Mouse (Mus musculus): ENCODE measurements at regions not wholly inside any gene's neighbourhood (a gene's known extent, or its start where the extent isn't known, plus 50 kb on each side); places are given as distances from the start of the nearest gene placed in this dataset.

DNA sequence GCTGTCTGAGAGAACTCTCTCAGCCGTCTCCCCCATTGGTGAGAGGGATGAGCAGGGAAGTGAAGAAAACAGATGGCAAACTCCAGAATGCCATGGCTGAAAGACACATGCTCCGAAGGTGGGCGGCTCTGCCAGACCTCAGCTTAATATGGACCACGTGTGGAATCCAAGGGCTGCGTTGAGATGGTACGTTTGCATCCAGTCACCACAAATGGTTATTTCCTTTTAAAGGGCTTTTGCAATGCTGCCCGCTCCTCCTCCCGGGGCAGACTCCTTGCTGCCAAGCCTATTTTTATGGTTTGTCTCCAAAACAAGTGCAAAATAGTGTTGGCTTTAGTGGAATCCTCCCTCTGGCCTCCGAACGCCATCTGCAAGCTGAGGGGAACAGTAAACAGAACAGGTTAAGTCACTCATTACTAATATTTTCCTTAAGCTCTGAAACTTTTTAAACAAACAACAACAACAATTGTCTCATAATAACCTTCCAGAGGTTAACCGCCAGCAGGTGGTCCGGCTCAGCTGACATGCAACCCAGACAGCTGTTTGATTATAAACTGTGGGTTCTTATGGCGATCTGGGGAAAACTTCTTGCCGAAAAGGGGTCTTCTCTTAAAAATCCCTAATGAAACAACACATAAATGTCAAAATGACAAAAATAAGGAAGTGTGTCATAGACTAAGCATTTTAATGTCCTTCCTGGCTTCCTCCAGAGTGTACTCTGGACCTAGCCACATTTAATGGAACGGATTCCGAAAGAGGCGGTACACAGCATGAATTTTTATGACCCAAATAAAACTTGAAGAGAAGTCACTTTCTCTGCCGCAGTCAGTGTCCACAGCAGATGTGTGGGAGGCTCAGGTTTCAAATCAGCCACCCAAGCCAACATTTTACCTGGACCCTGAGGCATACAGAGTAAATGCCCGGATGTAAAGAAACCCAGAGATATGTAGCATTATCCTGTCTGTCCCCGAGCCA lies 405.3 kb upstream of the Meis1 start:
- DNase-seq (ENCODE audit: low spot score), result no peak
- 71% methylated on average over 20 of the region's 20 CpGs for WGBS
- Histone ChIP-seq H3K9me3 (no peaks in the 10 kb centered on the region), H3K4me1 (replicated peaks) (0 out of 2 replicates have a peak, but pooled peaks cover 6% of the 10 kb centered on the region), H3K36me3 (no peaks in the 10 kb centered on the region), H3K4me3 (no peak overlapping the region), H3K27me3 (ENCODE audit: insufficient read depth, poor library complexity, severe bottlenecking) (no peaks in the 10 kb centered on the region), H3K27ac (no peak overlapping the region)

GRCm38 (mm10) chr11:19427559-19427958 lies 408.8 kb upstream of the Meis1 start:
- Histone ChIP-seq H3K27me3 (ENCODE audit: insufficient read depth, poor library complexity, severe bottlenecking) (no peaks in the 10 kb centered on the region), H3K4me3 (no peak overlapping the region), H3K9me3 (no peaks in the 10 kb centered on the region), H3K36me3 (no peaks in the 10 kb centered on the region), H3K27ac (no peak overlapping the region), H3K4me1 (replicated peaks) (0 out of 2 replicates have a peak, but pooled peaks cover 6% of the 10 kb centered on the region)
- 86% methylated on average over 1 of the region's 1 CpGs for WGBS
- no peak for DNase-seq (ENCODE audit: low spot score)

GRCm38 (mm10) chr11:19433680-19434619 lies 415.2 kb upstream of the Meis1 start:
- Histone ChIP-seq H3K4me1 (replicated peaks) (no peaks in the 10 kb centered on the region), H3K27ac (no peak overlapping the region), H3K27me3 (ENCODE audit: insufficient read depth, poor library complexity, severe bottlenecking) (no peaks in the 10 kb centered on the region), H3K9me3 (no peaks in the 10 kb centered on the region), H3K4me3 (no peak overlapping the region), H3K36me3 (no peaks in the 10 kb centered on the region)
- no peak for DNase-seq (ENCODE audit: low spot score)
- WGBS, result 88% methylated on average over 13 of the region's 13 CpGs

DNA sequence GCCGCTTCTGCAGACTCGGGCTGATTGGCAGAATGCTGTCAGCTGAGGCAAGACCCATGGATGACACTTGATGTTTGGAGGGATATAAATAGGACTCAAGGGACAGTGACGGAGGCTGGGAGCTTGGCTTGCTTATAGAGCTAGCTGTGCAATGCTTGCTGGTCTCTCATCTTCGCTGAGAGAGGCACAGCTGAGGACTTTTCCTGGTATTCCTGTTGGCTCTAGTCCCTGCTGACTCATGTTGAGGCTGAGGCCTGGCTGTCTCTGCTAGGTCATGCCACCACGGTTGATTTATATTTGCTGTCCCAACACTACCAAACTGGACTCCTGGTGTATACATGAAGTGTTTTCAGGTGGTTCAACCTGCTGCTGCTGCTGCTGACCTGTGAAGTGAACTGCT lies 419.6 kb upstream of the Meis1 start:
- no peaks in the 10 kb centered on the region for H3K4me1 ChIP-seq (replicated peaks)
- no peaks in the 10 kb centered on the region for H3K36me3 ChIP-seq
- no peak for DNase-seq (ENCODE audit: low spot score)
- WGBS, result 90% methylated on average over 5 of the region's 5 CpGs
- no peaks in the 10 kb centered on the region for H3K9me3 ChIP-seq
- H3K27ac ChIP-seq, result no peak overlapping the region
- no peaks in the 10 kb centered on the region for H3K27me3 ChIP-seq (ENCODE audit: insufficient read depth, poor library complexity, severe bottlenecking)
- H3K4me3 ChIP-seq, result no peak overlapping the region

GRCm38 (mm10) chr11:19441936-19442335 lies 423.2 kb upstream of the Meis1 start:
- no peaks in the 10 kb centered on the region for H3K9me3 ChIP-seq
- no peaks in the 10 kb centered on the region for H3K4me1 ChIP-seq (replicated peaks)
- no peaks in the 10 kb centered on the region for H3K36me3 ChIP-seq
- H3K27ac ChIP-seq, result no peak overlapping the region
- H3K4me3 ChIP-seq, result no peak overlapping the region
- WGBS, result 79% methylated on average over 4 of the region's 4 CpGs
- no peaks in the 10 kb centered on the region for H3K27me3 ChIP-seq (ENCODE audit: insufficient read depth, poor library complexity, severe bottlenecking)
- DNase-seq (ENCODE audit: low spot score), result no peak

DNA sequence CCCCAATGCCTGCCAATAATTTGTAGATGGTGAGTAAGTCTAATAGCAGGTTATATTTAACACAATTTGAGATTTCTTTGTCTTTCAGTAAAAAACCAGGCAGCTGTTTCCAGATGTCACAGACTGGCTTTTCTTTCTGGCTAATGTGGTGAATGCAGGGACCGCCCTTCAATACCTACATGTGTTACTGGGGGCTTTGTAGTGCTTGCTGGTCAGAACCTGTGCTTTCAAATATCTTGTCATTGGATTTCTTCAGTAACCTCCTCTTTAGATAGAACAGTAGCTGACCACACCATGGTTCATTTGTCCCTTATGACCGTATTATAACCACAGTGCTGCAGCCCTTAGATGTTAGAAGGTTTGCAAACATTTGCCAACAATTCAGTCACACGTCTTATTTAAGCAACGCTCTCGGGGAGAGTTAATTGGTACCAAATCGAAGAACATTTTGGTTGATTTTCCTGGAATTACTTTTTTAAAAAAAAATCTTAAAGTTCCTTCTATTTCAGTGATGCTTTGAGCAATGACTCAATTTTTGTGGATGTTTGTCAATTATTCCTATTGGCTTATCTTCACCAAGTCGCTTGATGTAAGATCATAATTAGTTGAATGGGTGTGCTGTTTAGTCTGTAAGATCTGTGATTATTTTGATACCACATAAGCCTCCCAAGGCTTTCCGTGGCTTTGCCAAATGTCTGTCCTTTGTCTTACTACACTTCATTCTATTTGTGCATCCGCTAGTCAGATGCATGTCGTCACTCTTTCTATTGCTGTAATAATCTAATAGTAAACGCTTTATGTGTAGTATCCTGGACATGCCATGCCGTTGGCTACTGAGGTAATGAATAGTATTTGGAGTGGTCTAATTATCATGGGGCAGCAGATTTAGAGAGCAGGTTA lies 436.9 kb upstream of the Meis1 start:
- Histone ChIP-seq H3K36me3 (no peaks in the 10 kb centered on the region), H3K4me1 (replicated peaks) (no peaks in the 10 kb centered on the region), H3K4me3 (no peak overlapping the region), H3K9me3 (no peaks in the 10 kb centered on the region), H3K27me3 (ENCODE audit: insufficient read depth, poor library complexity, severe bottlenecking) (no peaks in the 10 kb centered on the region), H3K27ac (no peak overlapping the region)
- WGBS, result 93% methylated on average over 12 of the region's 12 CpGs
- DNase-seq (ENCODE audit: low spot score), result no peak

DNA sequence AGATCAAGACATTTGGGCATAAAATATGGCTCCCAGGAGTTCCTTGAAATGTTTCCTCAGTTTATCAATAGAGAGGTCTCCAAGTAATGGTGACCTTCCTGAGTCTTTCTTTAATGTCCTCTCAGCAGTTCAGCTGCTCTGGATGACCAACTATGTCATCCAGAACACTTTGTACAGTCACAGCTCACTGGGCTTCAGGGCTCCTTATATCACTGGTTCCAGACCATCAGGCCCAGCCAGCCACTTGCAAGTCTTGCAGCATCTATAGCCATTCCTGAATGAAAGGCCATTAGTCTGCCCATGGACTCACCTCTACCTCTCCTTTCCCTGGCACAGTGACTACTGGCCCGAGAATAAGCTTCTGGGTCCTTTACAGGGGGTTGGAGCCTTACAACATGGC lies 437.8 kb upstream of the Meis1 start:
- 90% methylated on average over 1 of the region's 1 CpGs for WGBS
- no peaks in the 10 kb centered on the region for H3K9me3 ChIP-seq
- DNase-seq (ENCODE audit: low spot score), result no peak
- H3K27me3 ChIP-seq (ENCODE audit: insufficient read depth, poor library complexity, severe bottlenecking), result no peaks in the 10 kb centered on the region
- no peak overlapping the region for H3K27ac ChIP-seq
- no peaks in the 10 kb centered on the region for H3K4me1 ChIP-seq (replicated peaks)
- no peaks in the 10 kb centered on the region for H3K36me3 ChIP-seq
- no peak overlapping the region for H3K4me3 ChIP-seq

DNA sequence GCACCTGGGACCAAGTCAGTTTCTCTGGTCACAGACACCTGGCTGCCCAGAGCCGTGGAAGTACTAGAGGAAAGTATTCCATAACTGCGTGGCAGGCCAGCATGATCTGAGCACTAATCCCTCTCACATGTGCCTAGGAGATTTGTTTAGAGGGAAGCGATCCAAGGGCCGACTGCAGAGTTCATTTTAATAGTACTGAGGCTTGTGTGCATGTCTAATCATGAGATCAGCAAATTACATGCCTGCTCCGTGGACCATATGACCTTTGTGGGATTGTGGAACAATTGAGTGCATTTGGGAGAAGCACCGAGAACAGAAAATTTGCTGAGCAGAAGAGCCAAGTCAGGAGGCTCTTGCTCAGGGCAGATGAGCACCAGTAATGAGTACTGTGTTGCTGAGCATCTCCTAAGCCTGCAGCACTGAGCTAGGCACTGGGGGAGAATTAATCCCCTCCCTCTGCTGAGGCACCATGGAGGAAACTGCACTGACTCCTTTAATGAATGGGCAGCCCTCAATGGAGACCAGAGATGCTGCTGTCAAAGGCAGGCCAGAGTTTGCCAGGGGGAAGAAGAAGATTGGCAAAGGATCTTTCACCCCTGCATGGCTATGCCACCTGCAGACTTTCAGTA lies 445.1 kb upstream of the Meis1 start:
- Histone ChIP-seq H3K27me3 (ENCODE audit: insufficient read depth, poor library complexity, severe bottlenecking) (no peaks in the 10 kb centered on the region), H3K4me3 (no peak overlapping the region), H3K27ac (no peak overlapping the region), H3K4me1 (replicated peaks) (no peaks in the 10 kb centered on the region; the same call in 1 of the 2 replicates), H3K36me3 (no peaks in the 10 kb centered on the region), H3K9me3 (no peaks in the 10 kb centered on the region)
- 76% methylated on average over 6 of the region's 6 CpGs for WGBS
- DNase-seq (ENCODE audit: low spot score), result no peak

- no peak overlapping the region for H3K4me3 ChIP-seq
- no peak overlapping the region for H3K27ac ChIP-seq
- no peak for DNase-seq (ENCODE audit: low spot score)
- no peaks in the 10 kb centered on the region for H3K36me3 ChIP-seq
- H3K9me3 ChIP-seq, result no peaks in the 10 kb centered on the region
- no peaks in the 10 kb centered on the region; the same call in 1 of the 2 replicates for H3K4me1 ChIP-seq (replicated peaks)
- 92% methylated on average over 3 of the region's 3 CpGs for WGBS
- H3K27me3 ChIP-seq (ENCODE audit: insufficient read depth, poor library complexity, severe bottlenecking), result no peaks in the 10 kb centered on the region
These were observed 449.6 kb upstream of the Meis1 start for GRCm38 (mm10) chr11:19468373-19468772.

DNA sequence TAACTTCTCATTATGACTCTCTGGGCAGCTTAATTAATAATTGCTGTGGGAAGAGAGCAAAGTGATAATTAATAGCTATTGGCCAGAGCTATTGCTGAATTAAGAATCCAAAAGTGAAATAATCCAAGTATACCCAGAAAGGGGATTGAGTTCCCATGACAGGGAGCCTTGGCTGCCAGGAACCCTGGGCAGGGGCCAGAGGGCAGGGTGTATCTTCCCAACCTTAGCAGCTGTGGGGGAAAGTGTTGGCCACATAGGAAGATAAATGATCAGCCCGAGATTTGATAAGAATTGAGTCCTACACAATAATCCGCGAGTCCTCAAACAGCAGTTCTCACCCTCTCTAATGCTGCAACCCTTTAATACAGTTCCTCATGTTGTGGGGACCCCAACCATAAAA lies 450.0 kb upstream of the Meis1 start:
- no peaks in the 10 kb centered on the region for H3K27me3 ChIP-seq (ENCODE audit: insufficient read depth, poor library complexity, severe bottlenecking)
- no peaks in the 10 kb centered on the region; the same call in 1 of the 2 replicates for H3K4me1 ChIP-seq (replicated peaks)
- no peak for DNase-seq (ENCODE audit: low spot score)
- 90% methylated on average over 3 of the region's 3 CpGs for WGBS
- H3K9me3 ChIP-seq, result no peaks in the 10 kb centered on the region
- no peaks in the 10 kb centered on the region for H3K36me3 ChIP-seq
- H3K27ac ChIP-seq, result no peak overlapping the region
- no peak overlapping the region for H3K4me3 ChIP-seq

- 87% methylated on average over 5 of the region's 5 CpGs for WGBS
- H3K4me1 ChIP-seq (replicated peaks), result peaks cover 10% of the 10 kb centered on the region
- no peak overlapping the region for H3K4me3 ChIP-seq
- H3K9me3 ChIP-seq, result no peaks in the 10 kb centered on the region
- H3K27me3 ChIP-seq (ENCODE audit: insufficient read depth, poor library complexity, severe bottlenecking), result no peaks in the 10 kb centered on the region
- no peak for DNase-seq (ENCODE audit: low spot score)
- H3K36me3 ChIP-seq, result no peaks in the 10 kb centered on the region
- H3K27ac ChIP-seq, result no peak overlapping the region
These were observed 452.0 kb upstream of the Meis1 start for GRCm38 (mm10) chr11:19470648-19471341.

Data from hindbrain, embryonic 10.5 days (tissue).